Mouse (Mus musculus): ENCODE measurements at regions not wholly inside any gene's neighbourhood (a gene's known extent, or its start where the extent isn't known, plus 50 kb on each side); places are given as distances from the start of the nearest gene placed in this dataset.

- no peak overlapping the region for H3K4me2 ChIP-seq (replicated peaks; ENCODE audit: low read depth, low read length)
- H3K9ac ChIP-seq (replicated peaks; ENCODE audit: low read length) = no peak overlapping the region
- H3K36me3 ChIP-seq (ENCODE audit: insufficient read depth, low read length) = no peaks in the 10 kb centered on the region
- ATAC-seq (ENCODE audit: low FRiP score, low TSS enrichment) = no peak
- no peaks in the 10 kb centered on the region for H3K9me3 ChIP-seq (ENCODE audit: low read length)
- no peak overlapping the region for H3K4me3 ChIP-seq (ENCODE audit: low read length)
- 86% methylated on average over 2 of the region's 2 CpGs for WGBS
- H3K4me1 ChIP-seq (ENCODE audit: insufficient read depth, low read length) = no peaks in the 10 kb centered on the region
- no peak overlapping the region for H3K27ac ChIP-seq (ENCODE audit: low read length)
- no peaks in the 10 kb centered on the region for H3K27me3 ChIP-seq (ENCODE audit: insufficient read depth, low read length)
These were observed 190.3 kb upstream of the Mad2l1 start for GRCm38 (mm10) chr6:66344848-66345247.

- no peak for ATAC-seq (ENCODE audit: low FRiP score, low TSS enrichment)
- Histone ChIP-seq H3K4me3 (ENCODE audit: low read length) (no peak overlapping the region), H3K4me2 (replicated peaks; ENCODE audit: low read depth, low read length) (no peak overlapping the region), H3K9ac (replicated peaks; ENCODE audit: low read length) (no peak overlapping the region), H3K36me3 (ENCODE audit: insufficient read depth, low read length) (no peaks in the 10 kb centered on the region), H3K27me3 (ENCODE audit: insufficient read depth, low read length) (no peaks in the 10 kb centered on the region), H3K27ac (ENCODE audit: low read length) (no peak overlapping the region), H3K4me1 (ENCODE audit: insufficient read depth, low read length) (no peaks in the 10 kb centered on the region), H3K9me3 (ENCODE audit: low read length) (no peaks in the 10 kb centered on the region)
- 85% methylated on average over 2 of the region's 2 CpGs for WGBS
These were observed 187.8 kb upstream of the Mad2l1 start for GRCm38 (mm10) chr6:66347356-66347755.

GRCm38 (mm10) chr6:66361130-66361529 lies 174.1 kb upstream of the Mad2l1 start:
- no peak for ATAC-seq (ENCODE audit: low FRiP score, low TSS enrichment)
- no peaks in the 10 kb centered on the region for H3K27me3 ChIP-seq (ENCODE audit: insufficient read depth, low read length)
- no peaks in the 10 kb centered on the region for H3K9me3 ChIP-seq (ENCODE audit: low read length)
- no peak overlapping the region for H3K9ac ChIP-seq (replicated peaks; ENCODE audit: low read length)
- H3K27ac ChIP-seq (ENCODE audit: low read length) = no peak overlapping the region
- no peaks in the 10 kb centered on the region for H3K4me1 ChIP-seq (ENCODE audit: insufficient read depth, low read length)
- no peaks in the 10 kb centered on the region for H3K36me3 ChIP-seq (ENCODE audit: insufficient read depth, low read length)
- 57% methylated on average over 3 of the region's 3 CpGs for WGBS
- no peak overlapping the region for H3K4me3 ChIP-seq (ENCODE audit: low read length)
- H3K4me2 ChIP-seq (replicated peaks; ENCODE audit: low read depth, low read length) = no peak overlapping the region

DNA sequence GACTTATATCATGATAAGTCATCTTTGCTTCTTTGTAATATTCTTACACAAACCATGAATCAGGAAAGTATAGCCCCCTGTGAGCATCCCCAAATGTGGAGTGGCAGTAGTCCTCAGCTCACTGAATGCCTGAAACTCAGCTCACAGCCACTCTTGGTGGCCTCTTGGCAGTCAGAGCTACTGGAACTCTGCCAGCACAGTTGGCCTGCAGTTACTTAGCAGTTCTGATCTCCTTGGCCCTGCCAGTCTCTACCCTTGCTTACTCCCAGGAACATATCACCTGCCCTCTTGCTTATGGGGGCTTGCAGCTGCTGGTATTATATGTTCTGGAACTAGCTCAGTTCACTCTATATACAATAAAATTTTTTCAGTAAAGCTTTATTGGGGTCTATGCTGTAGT lies 167.9 kb upstream of the Mad2l1 start:
- H3K27ac ChIP-seq (ENCODE audit: low read length) = no peak overlapping the region
- H3K4me1 ChIP-seq (ENCODE audit: insufficient read depth, low read length) = no peaks in the 10 kb centered on the region
- no peak for ATAC-seq (ENCODE audit: low FRiP score, low TSS enrichment)
- no peaks in the 10 kb centered on the region for H3K9me3 ChIP-seq (ENCODE audit: low read length)
- H3K27me3 ChIP-seq (ENCODE audit: insufficient read depth, low read length) = no peaks in the 10 kb centered on the region
- no peaks in the 10 kb centered on the region for H3K36me3 ChIP-seq (ENCODE audit: insufficient read depth, low read length)
- no peak overlapping the region for H3K4me2 ChIP-seq (replicated peaks; ENCODE audit: low read depth, low read length)
- no peak overlapping the region for H3K9ac ChIP-seq (replicated peaks; ENCODE audit: low read length)
- H3K4me3 ChIP-seq (ENCODE audit: low read length) = no peak overlapping the region

GRCm38 (mm10) chr6:66381279-66381934 lies 153.8 kb upstream of the Mad2l1 start:
- Histone ChIP-seq H3K9ac (replicated peaks; ENCODE audit: low read length) (no peak overlapping the region), H3K36me3 (ENCODE audit: insufficient read depth, low read length) (no peaks in the 10 kb centered on the region), H3K4me2 (replicated peaks; ENCODE audit: low read depth, low read length) (no peak overlapping the region), H3K4me1 (ENCODE audit: insufficient read depth, low read length) (peaks cover 10% of the 10 kb centered on the region; the same call in 1 of the 2 replicates), H3K27me3 (ENCODE audit: insufficient read depth, low read length) (no peaks in the 10 kb centered on the region), H3K9me3 (ENCODE audit: low read length) (no peaks in the 10 kb centered on the region), H3K27ac (ENCODE audit: low read length) (no peak overlapping the region), H3K4me3 (ENCODE audit: low read length) (no peak overlapping the region)
- no peak for ATAC-seq (ENCODE audit: low FRiP score, low TSS enrichment)
- WGBS = 42% methylated on average over 1 of the region's 1 CpGs

DNA sequence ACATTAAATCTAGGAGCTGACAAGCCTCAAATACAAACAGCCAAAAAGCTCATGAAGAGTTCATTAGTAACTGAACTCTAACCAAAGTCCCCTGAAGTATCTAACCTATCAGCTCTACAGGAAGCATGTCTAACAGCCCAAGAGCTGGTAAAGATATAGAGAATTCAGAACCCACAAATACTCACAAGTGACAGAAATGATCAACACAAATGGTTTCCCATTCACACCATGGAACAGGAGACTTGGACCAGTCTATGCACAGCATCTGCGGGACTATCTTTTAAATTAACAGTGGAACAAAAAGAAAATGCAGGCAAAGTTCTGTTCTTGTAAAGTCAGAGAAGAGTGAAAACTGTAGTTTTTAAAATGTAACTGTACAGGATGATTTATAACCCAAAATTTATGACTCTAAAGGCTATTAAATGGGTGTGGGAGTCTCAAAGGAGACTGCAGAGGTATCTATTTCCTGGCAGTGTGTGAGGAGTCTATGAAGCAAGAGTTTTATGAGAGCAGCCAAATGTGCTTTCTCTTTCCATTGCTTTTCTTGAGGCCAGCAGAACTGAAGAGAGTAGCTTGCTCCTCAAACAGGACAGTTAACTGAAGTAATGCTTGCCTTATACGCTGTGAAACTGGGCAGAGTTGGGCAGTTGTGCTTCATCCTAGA lies 152.7 kb upstream of the Mad2l1 start:
- Histone ChIP-seq H3K27me3 (ENCODE audit: insufficient read depth, low read length) (no peaks in the 10 kb centered on the region), H3K4me1 (ENCODE audit: insufficient read depth, low read length) (peaks cover 10% of the 10 kb centered on the region; the same call in 1 of the 2 replicates), H3K4me2 (replicated peaks; ENCODE audit: low read depth, low read length) (no peak overlapping the region), H3K36me3 (ENCODE audit: insufficient read depth, low read length) (no peaks in the 10 kb centered on the region), H3K27ac (ENCODE audit: low read length) (no peak overlapping the region), H3K9ac (replicated peaks; ENCODE audit: low read length) (no peak overlapping the region), H3K4me3 (ENCODE audit: low read length) (no peak overlapping the region), H3K9me3 (ENCODE audit: low read length) (no peaks in the 10 kb centered on the region)
- 52% methylated on average over 2 of the region's 2 CpGs for WGBS
- ATAC-seq (ENCODE audit: low FRiP score, low TSS enrichment) = peak; percentile 81; the same call in 1 of the 2 replicates

DNA sequence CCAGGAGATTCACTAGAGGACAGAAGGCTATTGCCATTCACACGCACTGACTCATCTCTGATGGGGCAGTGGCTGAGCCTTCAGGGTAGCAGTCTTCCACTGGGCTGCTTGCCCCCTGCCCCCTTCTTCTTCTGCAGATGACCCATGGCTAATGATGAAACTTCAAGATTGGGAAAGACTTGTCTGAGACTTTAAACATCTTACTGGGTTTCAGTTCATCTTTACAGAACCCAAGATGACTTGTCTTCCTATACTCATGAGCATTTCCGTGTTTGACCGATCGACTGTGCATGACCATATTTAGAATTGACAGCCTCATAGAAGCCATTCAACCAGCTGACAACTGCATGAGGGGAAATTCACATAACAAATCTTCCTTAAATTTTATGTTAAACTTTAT lies 140.0 kb upstream of the Mad2l1 start:
- Histone ChIP-seq H3K4me1 (ENCODE audit: insufficient read depth, low read length) (no peaks in the 10 kb centered on the region), H3K27me3 (ENCODE audit: insufficient read depth, low read length) (no peaks in the 10 kb centered on the region), H3K9ac (replicated peaks; ENCODE audit: low read length) (no peak overlapping the region), H3K36me3 (ENCODE audit: insufficient read depth, low read length) (no peaks in the 10 kb centered on the region), H3K9me3 (ENCODE audit: low read length) (no peaks in the 10 kb centered on the region), H3K4me3 (ENCODE audit: low read length) (no peak overlapping the region), H3K27ac (ENCODE audit: low read length) (no peak overlapping the region), H3K4me2 (replicated peaks; ENCODE audit: low read depth, low read length) (no peak overlapping the region)
- WGBS = 93% methylated on average over 4 of the region's 4 CpGs
- ATAC-seq (ENCODE audit: low FRiP score, low TSS enrichment) = no peak

DNA sequence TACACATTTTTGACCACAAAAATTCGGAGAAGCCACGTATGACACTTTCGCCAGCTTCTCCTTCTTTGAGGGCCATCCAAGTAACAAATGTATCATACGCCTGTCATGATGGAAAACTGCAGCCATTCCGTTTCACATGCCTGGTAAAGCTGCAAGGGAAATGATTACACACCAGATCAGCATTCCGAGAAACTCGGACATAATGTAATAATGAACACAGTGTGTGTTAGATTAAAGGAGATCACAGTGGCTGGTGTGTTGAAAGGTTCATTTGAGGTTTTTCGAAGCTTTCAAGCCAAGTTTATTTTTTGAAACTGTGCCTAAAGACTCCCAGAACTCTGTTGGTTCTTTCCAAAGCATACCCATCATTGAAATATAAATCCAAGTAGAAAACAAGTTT lies 137.8 kb upstream of the Mad2l1 start:
- no peak overlapping the region for H3K27ac ChIP-seq (ENCODE audit: low read length)
- no peaks in the 10 kb centered on the region for H3K9me3 ChIP-seq (ENCODE audit: low read length)
- no peak overlapping the region for H3K4me2 ChIP-seq (replicated peaks; ENCODE audit: low read depth, low read length)
- no peaks in the 10 kb centered on the region for H3K27me3 ChIP-seq (ENCODE audit: insufficient read depth, low read length)
- H3K36me3 ChIP-seq (ENCODE audit: insufficient read depth, low read length) = no peaks in the 10 kb centered on the region
- H3K9ac ChIP-seq (replicated peaks; ENCODE audit: low read length) = no peak overlapping the region
- no peak overlapping the region for H3K4me3 ChIP-seq (ENCODE audit: low read length)
- WGBS = 88% methylated on average over 8 of the region's 8 CpGs
- ATAC-seq (ENCODE audit: low FRiP score, low TSS enrichment) = no peak
- H3K4me1 ChIP-seq (ENCODE audit: insufficient read depth, low read length) = no peaks in the 10 kb centered on the region

GRCm38 (mm10) chr6:66398674-66399073 lies 136.5 kb upstream of the Mad2l1 start:
- no peak overlapping the region for H3K4me3 ChIP-seq (ENCODE audit: low read length)
- no peak overlapping the region for H3K27ac ChIP-seq (ENCODE audit: low read length)
- no peaks in the 10 kb centered on the region for H3K4me1 ChIP-seq (ENCODE audit: insufficient read depth, low read length)
- H3K36me3 ChIP-seq (ENCODE audit: insufficient read depth, low read length) = no peaks in the 10 kb centered on the region
- H3K27me3 ChIP-seq (ENCODE audit: insufficient read depth, low read length) = no peaks in the 10 kb centered on the region
- 86% methylated on average over 3 of the region's 3 CpGs for WGBS
- H3K9ac ChIP-seq (replicated peaks; ENCODE audit: low read length) = no peak overlapping the region
- no peak for ATAC-seq (ENCODE audit: low FRiP score, low TSS enrichment)
- no peaks in the 10 kb centered on the region for H3K9me3 ChIP-seq (ENCODE audit: low read length)
- H3K4me2 ChIP-seq (replicated peaks; ENCODE audit: low read depth, low read length) = no peak overlapping the region

DNA sequence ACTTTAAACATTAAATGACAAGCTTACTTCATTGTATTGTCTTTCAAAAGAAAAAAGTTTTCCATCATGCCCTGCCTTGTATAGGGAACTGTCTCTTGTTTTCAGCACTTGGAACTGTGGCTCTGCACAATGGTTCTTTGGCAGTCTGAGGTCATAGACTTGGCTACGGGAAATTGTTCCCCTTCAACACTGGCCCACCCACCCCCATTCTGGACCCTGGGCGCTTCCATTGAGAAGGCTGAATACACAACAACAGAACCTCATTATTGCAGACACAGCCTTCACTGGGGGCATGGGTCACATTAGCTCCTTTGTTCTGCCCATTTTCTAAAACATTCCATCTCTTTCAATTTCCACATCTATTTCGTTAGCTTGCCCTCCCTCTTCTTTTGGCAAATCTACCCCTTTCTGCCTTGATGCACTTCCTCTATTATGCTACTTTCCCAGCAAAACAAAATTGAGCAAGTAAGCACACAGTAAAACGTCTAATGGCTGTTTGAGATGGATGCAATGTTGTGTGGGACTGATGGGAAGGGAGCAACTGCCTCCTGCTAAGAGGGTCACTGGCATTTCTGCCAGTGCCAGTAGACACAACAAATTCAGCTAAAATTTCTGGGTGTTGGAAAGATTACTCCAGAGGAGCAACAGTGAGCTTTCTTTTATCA lies 136.0 kb upstream of the Mad2l1 start:
- Histone ChIP-seq H3K9me3 (ENCODE audit: low read length) (no peaks in the 10 kb centered on the region), H3K9ac (replicated peaks; ENCODE audit: low read length) (no peak overlapping the region), H3K27me3 (ENCODE audit: insufficient read depth, low read length) (no peaks in the 10 kb centered on the region), H3K27ac (ENCODE audit: low read length) (no peak overlapping the region), H3K36me3 (ENCODE audit: insufficient read depth, low read length) (no peaks in the 10 kb centered on the region), H3K4me3 (ENCODE audit: low read length) (no peak overlapping the region), H3K4me1 (ENCODE audit: insufficient read depth, low read length) (no peaks in the 10 kb centered on the region), H3K4me2 (replicated peaks; ENCODE audit: low read depth, low read length) (no peak overlapping the region)
- 83% methylated on average over 4 of the region's 4 CpGs for WGBS
- no peak for ATAC-seq (ENCODE audit: low FRiP score, low TSS enrichment)
